Mouse (Mus musculus) v-Abl transformed pro-B cells (cell line): ENCODE measurements at regions not wholly inside any gene's neighbourhood (a gene's known extent, or its start where the extent isn't known, plus 50 kb on each side); places are given as distances from the start of the nearest gene placed in this dataset.

Source experiments
- in situ Hi-C, 2 experiments: fragments of 400-800 bp; cut with MboI; formaldehyde crosslinking; loops; one replicate each; pipeline ENCODE4 v1.15.1; 2025; ENCODE audit not compliant: unreplicated experiment in 2 of 2

DNA sequence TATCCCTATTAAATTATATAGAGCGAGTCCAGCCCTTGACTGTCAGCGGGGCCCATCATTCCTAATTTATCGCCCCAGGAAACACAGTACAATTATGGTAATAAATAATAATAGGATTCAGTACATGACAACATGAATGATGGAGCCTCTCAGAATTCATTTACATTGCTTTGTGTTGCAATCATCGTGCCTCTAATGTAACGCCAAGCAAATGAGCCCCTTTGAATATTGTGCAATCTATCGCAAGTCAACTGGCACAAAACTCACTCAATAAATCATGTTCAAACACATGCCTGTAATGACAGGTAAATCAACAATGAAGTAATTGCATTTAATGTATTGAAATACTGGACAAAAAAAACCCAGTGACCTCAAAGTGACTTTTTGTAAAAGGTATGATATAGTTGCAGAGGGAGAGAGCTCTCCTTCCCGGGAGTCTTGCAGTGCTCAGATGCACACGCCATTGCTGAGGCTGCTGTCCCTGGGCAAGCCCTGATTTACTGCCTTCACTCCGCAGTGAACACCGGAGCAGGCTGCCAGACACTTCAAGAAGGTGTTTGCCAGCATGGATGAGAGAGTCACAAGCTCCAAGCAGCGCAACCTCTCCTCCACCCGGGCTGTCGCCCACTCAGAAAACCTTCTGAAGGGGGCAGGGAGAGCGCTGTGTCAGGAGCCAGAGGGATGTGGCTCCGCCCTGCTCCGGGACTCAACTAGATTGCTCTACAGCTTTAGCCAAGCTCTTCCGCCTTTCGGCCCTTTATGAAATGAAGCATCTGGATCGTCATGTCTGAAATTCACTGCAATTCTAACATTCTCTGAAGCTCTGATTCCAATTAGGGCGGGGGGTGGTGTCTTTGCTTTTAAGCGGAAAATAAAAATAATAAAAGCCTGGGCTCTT, 232.6 kb downstream of the Gm45692 start:
- in situ Hi-C loops, result no loop called here

- in situ Hi-C loops, result no loop called here
These were observed 233.2 kb downstream of the Gm45692 start for GRCm38 (mm10) chr8:26352541-26353010.

GRCm38 (mm10) chr8:26353476-26353875, 234.1 kb downstream of the Gm45692 start:
- in situ Hi-C loops, result no loop called here

DNA sequence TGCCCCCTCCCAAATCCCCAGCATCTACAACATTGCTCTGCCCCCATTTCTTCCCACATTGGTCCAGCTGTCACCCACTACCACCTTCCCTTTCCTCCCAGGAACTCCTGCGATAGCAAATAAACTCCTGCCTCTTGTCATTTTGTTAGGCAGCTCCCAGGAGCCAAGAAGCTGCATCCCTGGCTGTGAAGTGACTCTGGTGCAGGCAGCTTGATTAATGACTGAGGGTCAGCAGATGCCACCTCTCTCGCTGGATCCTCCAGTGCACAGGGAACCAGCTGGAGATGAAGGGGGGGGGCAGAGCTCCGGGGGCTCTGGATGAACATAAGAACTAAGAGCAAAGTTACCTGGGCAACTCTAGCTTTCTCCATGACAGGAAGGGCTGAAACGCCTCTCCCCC, 235.2 kb downstream of the Gm45692 start:
- in situ Hi-C loops, result no loop called here

DNA sequence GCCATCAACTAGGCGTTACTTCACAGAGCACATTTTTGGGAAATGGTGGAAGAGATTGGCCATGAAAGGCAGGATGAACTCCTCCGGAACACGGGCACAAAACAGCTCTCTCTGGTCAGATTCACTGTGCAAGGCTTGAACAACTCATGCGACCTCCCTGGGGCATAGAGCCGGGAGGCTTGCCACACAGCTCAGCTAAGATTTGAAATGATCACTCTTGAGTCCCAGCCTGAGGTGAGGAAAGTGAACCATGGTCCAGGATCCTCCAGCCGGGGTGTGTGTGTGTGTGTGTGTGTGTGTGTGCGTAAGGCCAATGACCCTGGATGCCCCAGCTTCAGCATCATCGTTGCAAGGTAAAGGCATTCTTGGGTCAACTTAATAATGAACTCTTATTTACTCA, 237.5 kb downstream of the Gm45692 start:
- in situ Hi-C loops, result no loop called here

GRCm38 (mm10) chr8:26358711-26359136, 239.4 kb downstream of the Gm45692 start:
- in situ Hi-C loops, result no loop called here

GRCm38 (mm10) chr8:26362366-26362765, 243.0 kb downstream of the Gm45692 start:
- in situ Hi-C loops, result no loop called here

DNA sequence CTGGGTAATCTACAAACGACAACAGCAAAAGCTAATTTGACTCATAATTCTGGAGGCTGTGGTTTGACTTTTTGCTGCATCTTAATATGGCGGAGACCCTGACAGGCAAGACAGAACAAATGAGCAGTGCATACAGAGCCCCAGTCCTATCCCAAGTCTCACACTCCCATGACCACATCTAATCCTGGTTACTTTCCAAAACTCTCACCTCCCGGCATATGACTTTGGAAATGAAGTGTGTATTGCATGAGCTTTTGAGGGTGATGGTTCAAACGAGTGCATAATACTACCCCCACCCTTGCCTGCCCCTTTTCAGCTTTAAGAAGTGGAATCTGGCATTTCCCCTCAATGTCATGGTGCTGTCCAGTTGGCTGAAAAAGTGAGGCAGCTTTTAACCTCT, 244.3 kb downstream of the Gm45692 start:
- in situ Hi-C loops, result no loop called here

DNA sequence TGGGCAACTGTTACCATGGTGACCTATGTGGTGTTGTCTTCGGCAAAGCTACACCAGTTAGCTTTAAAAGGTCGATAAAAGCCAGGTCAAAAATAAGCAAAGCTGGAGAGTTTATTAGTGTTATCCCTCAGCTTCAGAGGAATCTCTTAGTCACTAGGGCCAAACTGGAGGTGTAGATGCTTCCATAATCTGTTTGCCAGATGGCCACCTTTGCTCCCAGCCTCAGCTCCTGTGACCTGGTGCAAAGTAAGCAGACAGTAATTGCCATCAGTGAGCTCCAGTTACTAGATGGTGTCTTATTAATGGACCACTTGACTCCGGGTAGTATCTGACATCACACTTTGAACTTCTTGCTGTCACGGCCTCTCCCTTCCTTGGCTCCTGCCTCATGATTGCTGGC, 245.3 kb downstream of the Gm45692 start:
- in situ Hi-C loops, result no loop called here

DNA sequence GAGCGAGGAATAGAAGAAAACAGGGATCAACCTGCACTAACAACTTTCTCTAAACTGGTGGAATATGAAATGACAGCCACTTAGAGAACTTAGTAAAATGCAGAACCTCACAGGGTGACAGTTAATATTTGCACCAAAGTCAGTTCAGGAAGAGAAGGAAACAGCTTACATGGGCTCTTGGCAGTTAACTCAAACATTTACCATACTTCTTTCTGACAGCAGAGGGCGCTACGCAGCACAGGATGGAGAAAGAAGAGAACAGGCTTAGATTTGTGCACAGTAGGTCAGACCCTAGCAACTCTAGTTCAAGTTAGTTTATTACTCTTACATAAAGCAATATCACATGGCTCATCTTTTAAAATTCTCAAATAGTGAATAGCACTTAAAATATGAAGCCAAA, 261.3 kb downstream of the Gm45692 start:
- in situ Hi-C loops, result loop anchor here in 1 of 2 experiments (5.0 kb wide), 1 partner anchor 602 kb away; no protein-coding TSS in a partner anchor

- in situ Hi-C loops, result loop anchor here in 1 of 2 experiments (5.0 kb wide), 1 partner anchor 600 kb away; no protein-coding TSS in a partner anchor
These were observed 263.1 kb downstream of the Gm45692 start for GRCm38 (mm10) chr8:26382426-26382825.

- in situ Hi-C loops, result loop anchor here in 1 of 2 experiments (5.0 kb wide), 1 partner anchor 598 kb away; no protein-coding TSS in a partner anchor
These were observed 264.6 kb downstream of the Gm45692 start for GRCm38 (mm10) chr8:26383886-26384285.

DNA sequence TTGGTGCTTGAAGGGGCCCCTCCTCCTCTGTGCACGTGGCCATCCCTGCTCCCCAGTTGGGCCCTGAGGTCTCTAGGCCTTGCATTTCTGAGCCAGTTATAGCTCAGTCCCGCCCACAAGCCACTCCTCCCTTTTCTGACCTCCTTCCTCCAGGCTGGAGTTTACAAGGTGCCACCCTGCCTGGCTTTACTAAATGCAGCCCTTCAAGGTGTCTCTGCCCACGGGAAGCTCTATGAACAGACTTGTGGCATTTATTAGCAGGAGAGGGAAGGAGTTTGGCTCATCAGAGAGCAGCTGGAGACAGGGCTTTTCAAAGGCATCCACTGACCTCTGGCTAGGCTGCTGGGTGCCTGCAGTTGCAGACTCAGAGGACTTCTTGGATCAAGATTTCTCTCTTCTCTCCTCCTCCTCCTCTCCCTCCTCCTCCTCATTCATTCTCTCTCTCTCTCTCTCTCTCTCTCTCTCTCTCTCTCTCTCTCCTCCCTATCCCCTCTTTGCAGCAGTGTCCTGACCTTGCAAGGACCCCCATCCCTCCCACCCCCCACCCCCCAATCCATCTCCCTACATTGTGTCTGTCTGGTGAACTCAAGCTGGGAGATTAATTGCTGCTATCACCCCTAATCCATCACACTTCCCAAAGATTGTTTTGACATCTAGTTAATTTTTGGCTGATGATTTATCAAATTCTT, 265.1 kb downstream of the Gm45692 start:
- in situ Hi-C loops, result loop anchor here in 1 of 2 experiments (5.0 kb wide), 1 partner anchor 598 kb away; no protein-coding TSS in a partner anchor

DNA sequence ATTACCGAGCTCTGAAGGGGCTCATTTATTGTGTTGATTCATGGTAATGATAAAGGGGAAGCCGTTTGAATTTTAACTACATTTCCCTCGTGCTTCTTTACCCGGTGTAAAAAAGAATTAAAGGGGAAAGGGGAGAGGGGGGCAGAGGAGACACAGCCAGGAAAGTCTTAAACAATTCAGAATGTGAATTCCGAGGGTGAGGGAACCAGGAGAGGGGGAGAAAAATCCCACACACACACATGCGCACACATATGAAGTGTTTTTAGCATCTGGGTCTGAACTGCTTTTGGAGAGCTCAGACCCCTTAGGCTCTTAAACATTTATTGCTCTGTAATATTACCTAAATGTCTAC, 265.6 kb downstream of the Gm45692 start:
- in situ Hi-C loops, result loop anchor here in 1 of 2 experiments (5.0 kb wide), 1 partner anchor 597 kb away; no protein-coding TSS in a partner anchor

- in situ Hi-C loops, result no loop called here
These were observed 275.7 kb downstream of the Gm45692 start for GRCm38 (mm10) chr8:26395061-26395460.

DNA sequence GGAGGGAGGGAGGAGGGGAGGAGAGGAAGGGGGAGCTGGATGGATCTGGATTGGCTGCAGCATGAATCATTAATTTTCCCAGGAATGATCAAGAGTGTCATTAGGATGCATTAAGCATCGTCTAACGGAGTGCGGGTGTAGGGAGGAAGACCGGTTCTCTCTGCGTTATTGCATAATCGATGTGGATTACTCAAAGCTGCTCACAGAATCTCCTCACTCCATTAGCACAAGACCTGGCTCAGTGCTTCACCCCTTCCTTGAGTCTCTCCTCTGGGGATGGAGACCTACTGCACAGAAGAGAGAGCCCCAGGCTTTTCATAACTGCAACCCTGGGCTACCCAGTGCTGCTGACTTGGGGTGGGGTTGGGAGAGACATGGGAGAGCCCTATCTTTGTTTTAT, 300.7 kb downstream of the Gm45692 start:
- in situ Hi-C loops, result no loop called here

- in situ Hi-C loops, result no loop called here
These were observed 301.2 kb downstream of the Gm45692 start for GRCm38 (mm10) chr8:26420536-26420935.

DNA sequence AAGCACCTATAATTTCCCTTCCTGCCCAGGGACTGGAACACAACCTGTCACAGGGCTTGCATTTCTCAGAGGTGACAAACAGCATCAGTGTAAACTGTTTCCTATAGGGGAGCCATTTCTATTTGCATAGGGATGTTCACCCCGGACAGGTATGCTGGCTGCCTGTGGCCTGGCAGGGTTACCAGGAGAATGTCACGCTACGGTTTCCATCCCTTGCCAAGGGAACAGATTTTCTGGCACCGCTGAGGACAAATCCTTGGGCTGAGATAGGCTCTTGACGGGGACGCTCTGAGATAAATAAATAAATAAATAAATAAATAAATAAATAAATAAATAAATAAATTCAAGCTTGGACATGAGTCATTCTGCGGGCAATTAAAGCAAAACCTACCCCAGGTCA, 308.0 kb downstream of the Gm45692 start:
- in situ Hi-C loops, result no loop called here

DNA sequence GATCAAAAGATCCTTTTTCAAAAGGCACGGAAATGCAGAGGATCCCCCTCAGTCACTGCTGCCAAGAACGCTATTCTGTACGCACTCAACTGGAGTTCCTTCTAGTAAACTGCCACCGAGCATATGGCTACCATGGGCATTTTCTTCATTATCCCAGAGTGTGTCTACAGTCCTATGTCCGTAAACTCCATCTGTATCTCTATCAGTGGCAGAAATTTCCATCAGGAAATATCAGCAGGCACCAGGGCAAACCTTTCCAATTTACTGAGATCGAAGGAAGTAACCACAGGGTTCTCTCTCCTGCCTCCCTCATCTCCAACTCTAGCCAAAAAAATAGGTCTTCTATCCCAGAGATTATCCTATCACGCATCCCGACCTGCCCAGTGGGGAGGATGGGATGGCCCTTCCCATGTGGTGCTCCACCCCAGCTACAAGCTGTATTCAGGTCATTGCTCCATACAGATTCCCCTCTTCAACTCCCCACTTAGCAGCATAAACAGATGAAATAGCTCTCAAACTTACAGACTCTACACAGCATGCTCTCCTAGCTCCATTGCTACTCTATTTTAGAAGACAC, 310.5 kb downstream of the Gm45692 start:
- in situ Hi-C loops, result no loop called here

DNA sequence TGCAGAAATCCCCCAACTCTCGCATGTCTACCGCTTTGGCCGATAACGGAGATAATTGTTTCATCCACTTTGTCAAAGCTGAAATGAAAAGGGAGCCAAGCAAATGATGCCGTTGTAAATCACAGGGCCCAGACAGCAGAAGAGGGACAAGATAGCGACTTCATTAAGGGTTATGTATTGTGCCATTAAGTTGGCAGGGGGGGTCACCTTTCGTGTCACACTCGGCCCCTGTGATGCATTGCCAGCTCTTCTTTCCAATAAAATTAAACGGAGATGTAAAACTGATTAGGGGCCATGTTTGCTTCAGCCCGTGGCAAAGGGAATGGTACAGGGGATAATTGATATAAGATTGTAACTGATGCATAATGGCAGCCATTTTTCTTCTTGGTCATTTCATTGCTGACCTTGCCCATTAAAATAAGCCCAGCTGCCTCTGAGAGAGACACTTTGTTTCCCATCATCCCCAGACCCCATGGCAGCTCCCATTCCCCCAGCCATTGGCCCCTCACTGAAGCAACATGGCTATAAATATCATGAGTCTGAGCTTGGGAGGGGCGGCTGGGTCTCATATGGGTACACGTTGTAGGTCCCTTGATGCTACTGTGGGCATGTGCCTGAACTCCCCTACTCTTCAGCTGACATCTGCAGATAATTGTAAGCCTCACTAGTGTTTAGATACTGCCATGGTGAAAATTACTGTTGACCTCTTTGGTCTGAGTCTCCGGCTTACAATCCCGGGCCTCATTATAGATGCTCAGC, 313.0 kb downstream of the Gm45692 start:
- in situ Hi-C loops, result no loop called here
